Mouse (Mus musculus): ENCODE results near the gene BC025920.

The BC025920 gene
- long read RNA-seq, experiment 1, result 0 reads
- long read RNA-seq, experiment 2, partial matches to known transcripts, result 0 of 13 reads
- long read RNA-seq, experiment 2, other reads (novel, unspliced or antisense), result 13 of 13 reads

- intact Hi-C loops (cut with DNase I), result loop anchor here (2.0 kb wide), 1 partner anchor 41 kb away; no protein-coding TSS in a partner anchor
Observed at GRCm38 (mm10) chr10:81605974-81606751, at the start of gene BC025920. Gene BC025920, plus strand, starts transcription at chr10:81606270.

- intact Hi-C loops (cut with DNase I), result no loop called here
Observed at GRCm38 (mm10) chr10:81556282-81556681, 49.8 kb upstream of the BC025920 start.

GRCm38 (mm10) chr10:81557491-81557890 is 48.6 kb upstream of the BC025920 start:
- intact Hi-C loops (cut with DNase I), result no loop called here

GRCm38 (mm10) chr10:81559163-81559626 is 46.9 kb upstream of the BC025920 start, which contains the start of gene Aes:
Gene Aes, plus strand, starts transcription at chr10:81559488.
- intact Hi-C loops (cut with DNase I), result no loop called here

GRCm38 (mm10) chr10:81559627-81560539 is 46.2 kb upstream of the BC025920 start:
- intact Hi-C loops (cut with DNase I), result no loop called here

- intact Hi-C loops (cut with DNase I), result no loop called here
Observed at GRCm38 (mm10) chr10:81560719-81561459, 45.2 kb upstream of the BC025920 start.

GRCm38 (mm10) chr10:81562411-81562810 is 43.7 kb upstream of the BC025920 start:
- intact Hi-C loops (cut with DNase I), result no loop called here

- intact Hi-C loops (cut with DNase I), result no loop called here
Observed at GRCm38 (mm10) chr10:81563481-81563880, 42.6 kb upstream of the BC025920 start.

GRCm38 (mm10) chr10:81564216-81564615 is 41.9 kb upstream of the BC025920 start:
- intact Hi-C loops (cut with DNase I), result loop anchor here (2.0 kb wide), 1 partner anchor 41 kb away; no protein-coding TSS in a partner anchor

- intact Hi-C loops (cut with DNase I), result loop anchor here (2.0 kb wide), 1 partner anchor 40 kb away; no protein-coding TSS in a partner anchor
Observed at GRCm38 (mm10) chr10:81564734-81565133, 41.3 kb upstream of the BC025920 start.

GRCm38 (mm10) chr10:81565257-81566228 is 40.5 kb upstream of the BC025920 start:
- intact Hi-C loops (cut with DNase I), result loop anchor here (2.0 kb wide), 1 partner anchor 39 kb away; no protein-coding TSS in a partner anchor

GRCm38 (mm10) chr10:81568381-81569191 is 37.5 kb upstream of the BC025920 start:
- intact Hi-C loops (cut with DNase I), result no loop called here

GRCm38 (mm10) chr10:81569507-81570237 is 36.4 kb upstream of the BC025920 start:
- intact Hi-C loops (cut with DNase I), result no loop called here

GRCm38 (mm10) chr10:81570238-81570800 is 35.8 kb upstream of the BC025920 start:
- intact Hi-C loops (cut with DNase I), result no loop called here

GRCm38 (mm10) chr10:81570831-81571500 is 35.1 kb upstream of the BC025920 start:
- intact Hi-C loops (cut with DNase I), result no loop called here

GRCm38 (mm10) chr10:81571501-81571876 is 34.6 kb upstream of the BC025920 start:
- intact Hi-C loops (cut with DNase I), result no loop called here

- intact Hi-C loops (cut with DNase I), result no loop called here
Observed at GRCm38 (mm10) chr10:81572133-81572671, 33.9 kb upstream of the BC025920 start.
